Mouse (Mus musculus) embryonic facial prominence, embryonic 13.5 days (tissue): ENCODE measurements at regions not wholly inside any gene's neighbourhood (a gene's known extent, or its start where the extent isn't known, plus 50 kb on each side); places are given as distances from the start of the nearest gene placed in this dataset.

Experiments used
- ATAC-seq: fragments of 200-750 bp; cut with Nextera tagmentation; 2 replicates; pipeline ENCODE4 v1.8.0; 2017; ENCODE audit warnings: low read depth; ENCODE audit not compliant: insufficient number of reproducible peaks, insufficient read depth, low FRiP score, low TSS enrichment
- H3K27ac ChIP-seq: fragments of 300-500 bp; sonication (generic); 2 replicates; pipeline ENCODE4 v1.5.1; 2015; ENCODE audit warnings: moderate library complexity, mild to moderate bottlenecking, inconsistent platforms
- H3K27me3 ChIP-seq: fragments of 300-500 bp; sonication (generic); 2 replicates; pipeline ENCODE4 v1.6.1; 2015; ENCODE audit warnings: mild to moderate bottlenecking, inconsistent platforms
- H3K36me3 ChIP-seq: fragments of 300-500 bp; sonication (generic); 2 replicates; pipeline ENCODE4 v1.6.1; 2015; ENCODE audit warnings: mild to moderate bottlenecking, inconsistent platforms
- H3K4me1 ChIP-seq: fragments of 300-500 bp; sonication (generic); 2 replicates; pipeline ENCODE4 v1.6.1; 2015; ENCODE audit warnings: inconsistent platforms
- H3K4me2 ChIP-seq: fragments of 300-500 bp; sonication (generic); 2 replicates; pipeline ENCODE4 v1.6.1; 2015; ENCODE audit warnings: moderate library complexity, mild to moderate bottlenecking, inconsistent platforms
- H3K4me3 ChIP-seq: fragments of 300-500 bp; sonication (generic); 2 replicates; pipeline ENCODE4 v1.5.1; 2015; ENCODE audit warnings: mild to moderate bottlenecking, inconsistent platforms
- H3K9ac ChIP-seq: fragments of 300-500 bp; sonication (generic); 2 replicates; pipeline ENCODE4 v1.6.1; 2015; ENCODE audit warnings: mild to moderate bottlenecking, inconsistent platforms
- H3K9me3 ChIP-seq: fragments of 300-500 bp; sonication (generic); 2 replicates; pipeline ENCODE4 v1.6.1; 2016; ENCODE audit warnings: inconsistent platforms
- WGBS: fragments of 180-500 bp; shearing (Covaris S2); methylation state at CpG from one replicate; pipeline ENCODE4 v1.1.7; 2015; ENCODE audit warnings: mixed read lengths; 5-methylcytosine and 5-hydroxymethylcytosine counted together

DNA sequence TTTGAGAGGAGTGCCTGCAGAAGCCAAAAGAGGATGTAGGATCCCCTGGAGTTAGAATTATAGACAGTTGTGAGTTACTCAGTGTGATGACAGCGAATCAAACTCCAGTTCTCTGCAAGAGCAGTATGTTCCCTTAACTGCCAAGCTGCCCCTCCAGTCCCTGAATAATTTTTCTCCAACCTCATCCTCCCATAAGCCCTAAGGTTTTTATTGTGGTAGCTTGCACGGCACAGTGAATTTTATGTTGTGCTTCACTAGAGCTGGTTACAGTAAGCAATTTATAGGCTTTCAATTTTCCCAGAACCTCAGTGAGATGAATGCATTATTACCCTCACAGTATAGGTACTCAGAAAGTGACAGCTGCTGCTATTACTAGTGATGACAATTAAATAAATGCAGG lies 933.1 kb upstream of the A1bg start:
- 79% methylated on average over 2 of the region's 2 CpGs for WGBS
- Histone ChIP-seq H3K9ac (no peak overlapping the region), H3K4me3 (no peak overlapping the region), H3K4me2 (no peak overlapping the region), H3K4me1 (no peaks in the 10 kb centered on the region), H3K27ac (no peak overlapping the region), H3K9me3 (no peaks in the 10 kb centered on the region), H3K36me3 (no peaks in the 10 kb centered on the region), H3K27me3 (no peaks in the 10 kb centered on the region)
- ATAC-seq: no peak

GRCm38 (mm10) chr15:61812671-61813070 lies 889.9 kb upstream of the A1bg start:
- Histone ChIP-seq H3K36me3 (no peaks in the 10 kb centered on the region), H3K9ac (no peak overlapping the region), H3K27me3 (no peaks in the 10 kb centered on the region), H3K4me1 (no peaks in the 10 kb centered on the region), H3K27ac (no peak overlapping the region), H3K9me3 (no peaks in the 10 kb centered on the region), H3K4me2 (no peak overlapping the region), H3K4me3 (no peak overlapping the region)
- 57% methylated on average over 2 of the region's 2 CpGs for WGBS
- no peak for ATAC-seq

- Histone ChIP-seq H3K4me1 (no peaks in the 10 kb centered on the region), H3K27ac (no peak overlapping the region), H3K9ac (no peak overlapping the region), H3K4me3 (no peak overlapping the region), H3K36me3 (no peaks in the 10 kb centered on the region), H3K4me2 (no peak overlapping the region), H3K27me3 (no peaks in the 10 kb centered on the region), H3K9me3 (no peaks in the 10 kb centered on the region)
- WGBS: 87% methylated on average over 2 of the region's 2 CpGs
- ATAC-seq: no peak
Observed at GRCm38 (mm10) chr15:61805379-61805778, 882.6 kb upstream of the A1bg start.

DNA sequence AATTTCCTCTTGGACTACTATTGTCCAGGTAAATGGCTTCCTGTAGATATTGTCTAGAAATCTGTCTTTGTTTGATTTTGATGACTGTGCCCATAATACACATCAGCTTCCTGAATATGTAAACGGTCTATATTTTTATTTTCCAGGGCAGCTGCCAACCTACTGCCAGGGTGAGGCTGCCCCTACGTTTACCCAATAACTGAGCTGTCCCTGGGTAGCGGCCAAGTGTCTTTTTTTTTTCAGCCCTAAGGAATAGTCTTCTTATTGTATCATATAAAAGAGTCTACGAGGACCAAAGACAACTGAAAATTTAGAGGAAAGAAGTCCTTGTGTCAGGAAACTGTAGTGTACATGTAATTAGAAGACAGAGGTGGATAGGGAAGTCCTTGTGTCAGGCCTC lies 877.3 kb upstream of the A1bg start:
- WGBS: 77% methylated on average over 4 of the region's 4 CpGs

DNA sequence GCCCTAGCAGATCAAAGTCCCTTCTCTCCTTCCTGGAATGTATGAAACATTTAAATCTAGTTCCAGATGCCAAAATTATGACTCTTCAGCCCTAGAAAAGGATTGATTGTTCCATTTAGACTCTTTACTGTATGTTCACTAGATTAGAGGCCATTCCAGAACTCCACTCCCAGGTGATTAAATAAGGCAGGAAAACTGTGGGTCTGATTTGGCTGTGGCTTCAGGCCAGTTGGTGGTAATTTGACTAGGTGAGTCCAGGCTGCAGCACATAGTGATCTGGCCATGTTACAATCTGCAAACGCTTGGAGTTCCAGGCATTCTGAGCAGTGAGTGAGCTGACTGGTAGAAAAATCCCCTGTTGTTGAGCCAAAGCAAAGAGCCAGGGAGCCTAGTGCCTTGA lies 875.0 kb upstream of the A1bg start:
- no peaks in the 10 kb centered on the region for H3K9me3 ChIP-seq
- no peak overlapping the region for H3K9ac ChIP-seq
- H3K4me3 ChIP-seq: no peak overlapping the region
- H3K4me1 ChIP-seq: no peaks in the 10 kb centered on the region
- H3K27ac ChIP-seq: no peak overlapping the region
- WGBS: 45% methylated on average over 1 of the region's 1 CpGs
- no peak for ATAC-seq
- no peak overlapping the region for H3K4me2 ChIP-seq
- no peaks in the 10 kb centered on the region for H3K36me3 ChIP-seq
- no peaks in the 10 kb centered on the region for H3K27me3 ChIP-seq

More for the DNA sequence above, 877.3 kb upstream of the A1bg start:
- no peaks in the 10 kb centered on the region for H3K4me1 ChIP-seq
- no peaks in the 10 kb centered on the region for H3K36me3 ChIP-seq
- no peak overlapping the region for H3K4me2 ChIP-seq
- H3K9ac ChIP-seq: no peak overlapping the region
- no peaks in the 10 kb centered on the region for H3K9me3 ChIP-seq
- no peaks in the 10 kb centered on the region for H3K27me3 ChIP-seq
- H3K27ac ChIP-seq: no peak overlapping the region
- no peak for ATAC-seq
- H3K4me3 ChIP-seq: no peak overlapping the region

DNA sequence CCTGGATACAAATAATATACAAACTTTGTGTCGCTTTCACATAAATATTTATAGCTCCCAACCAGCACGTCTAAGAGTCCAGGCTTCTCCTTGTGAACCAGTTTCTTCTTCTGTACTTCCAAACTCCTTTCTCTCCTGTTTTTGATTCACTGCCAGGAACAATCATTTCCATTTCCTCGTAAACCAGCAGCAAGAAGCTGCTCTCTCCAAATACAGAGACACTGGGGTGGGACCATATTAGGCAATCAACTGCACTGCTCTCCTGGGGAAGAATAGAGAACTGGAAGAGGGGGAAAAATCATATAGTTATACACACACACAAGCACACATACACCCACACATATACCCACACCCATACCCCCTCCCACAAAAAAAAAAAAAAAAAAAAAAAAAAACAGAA lies 871.7 kb upstream of the A1bg start:
- H3K9me3 ChIP-seq: no peaks in the 10 kb centered on the region
- ATAC-seq: no peak
- H3K27me3 ChIP-seq: no peaks in the 10 kb centered on the region
- no peak overlapping the region for H3K9ac ChIP-seq
- H3K27ac ChIP-seq: no peak overlapping the region
- H3K4me1 ChIP-seq: no peaks in the 10 kb centered on the region
- no peak overlapping the region for H3K4me2 ChIP-seq
- H3K36me3 ChIP-seq: no peaks in the 10 kb centered on the region
- 64% methylated on average over 3 of the region's 3 CpGs for WGBS
- no peak overlapping the region for H3K4me3 ChIP-seq

- ATAC-seq: no peak
- WGBS: 83% methylated on average over 7 of the region's 7 CpGs
Observed at GRCm38 (mm10) chr15:61789847-61790562, 867.2 kb upstream of the A1bg start.

GRCm38 (mm10) chr15:61787046-61787445 lies 864.2 kb upstream of the A1bg start:
- Histone ChIP-seq H3K27me3 (no peaks in the 10 kb centered on the region), H3K36me3 (no peaks in the 10 kb centered on the region), H3K4me1 (no peaks in the 10 kb centered on the region), H3K9me3 (no peaks in the 10 kb centered on the region), H3K4me3 (no peak overlapping the region), H3K4me2 (no peak overlapping the region), H3K9ac (no peak overlapping the region), H3K27ac (no peak overlapping the region)
- WGBS: 54% methylated on average over 1 of the region's 1 CpGs
- no peak for ATAC-seq

More at GRCm38 (mm10) chr15:61789847-61790562, 867.2 kb upstream of the A1bg start:
- Histone ChIP-seq H3K4me1 (no peaks in the 10 kb centered on the region), H3K27me3 (no peaks in the 10 kb centered on the region), H3K27ac (no peak overlapping the region), H3K9ac (no peak overlapping the region), H3K4me2 (no peak overlapping the region), H3K9me3 (no peaks in the 10 kb centered on the region), H3K4me3 (no peak overlapping the region), H3K36me3 (no peaks in the 10 kb centered on the region)

- Histone ChIP-seq H3K27ac (no peak overlapping the region), H3K4me3 (no peak overlapping the region), H3K27me3 (no peaks in the 10 kb centered on the region), H3K9me3 (no peaks in the 10 kb centered on the region), H3K4me1 (no peaks in the 10 kb centered on the region), H3K4me2 (no peak overlapping the region), H3K9ac (no peak overlapping the region), H3K36me3 (no peaks in the 10 kb centered on the region)
- WGBS: 70% methylated on average over 2 of the region's 2 CpGs
- no peak for ATAC-seq
Observed at GRCm38 (mm10) chr15:61781531-61781930, 858.7 kb upstream of the A1bg start.

DNA sequence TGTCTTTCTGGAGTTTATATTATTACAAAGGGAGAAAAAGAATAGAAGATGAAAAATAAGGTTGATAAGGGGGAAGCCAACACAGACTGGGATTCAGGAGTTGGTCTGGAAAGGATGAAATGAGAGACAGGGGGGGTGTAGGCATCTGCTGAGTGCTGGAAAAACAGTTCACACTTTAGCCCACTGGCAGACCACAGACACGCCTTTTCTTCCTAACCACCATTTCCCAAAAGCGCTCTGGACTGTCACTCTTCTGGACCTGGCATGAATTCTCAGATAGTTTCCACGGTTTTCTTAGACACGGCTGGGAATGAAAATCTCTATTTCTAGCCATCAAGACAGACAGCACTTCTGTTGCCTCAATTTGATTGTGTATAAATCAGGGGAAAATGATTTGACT lies 850.2 kb upstream of the A1bg start:
- H3K27ac ChIP-seq: no peak overlapping the region
- H3K9ac ChIP-seq: no peak overlapping the region
- ATAC-seq: no peak
- H3K4me2 ChIP-seq: no peak overlapping the region
- H3K4me1 ChIP-seq: peaks cover 12% of the 10 kb centered on the region; the same call in 1 of the 2 replicates
- no peak overlapping the region for H3K4me3 ChIP-seq
- H3K9me3 ChIP-seq: no peaks in the 10 kb centered on the region
- H3K36me3 ChIP-seq: no peaks in the 10 kb centered on the region
- 91% methylated on average over 4 of the region's 4 CpGs for WGBS
- H3K27me3 ChIP-seq: no peaks in the 10 kb centered on the region

GRCm38 (mm10) chr15:61770721-61771542 lies 848.1 kb upstream of the A1bg start:
- no peak for ATAC-seq
- WGBS: 47% methylated on average over 14 of the region's 14 CpGs

GRCm38 (mm10) chr15:61766544-61767094 lies 843.8 kb upstream of the A1bg start:
- H3K27me3 ChIP-seq: no peaks in the 10 kb centered on the region
- H3K9ac ChIP-seq: no peak overlapping the region
- WGBS: 23% methylated on average over 2 of the region's 2 CpGs
- ATAC-seq: no peak
- no peak overlapping the region for H3K4me2 ChIP-seq
- H3K36me3 ChIP-seq: no peaks in the 10 kb centered on the region
- no peak overlapping the region for H3K4me3 ChIP-seq
- no peak overlapping the region for H3K27ac ChIP-seq
- no peaks in the 10 kb centered on the region for H3K9me3 ChIP-seq
- peaks cover 16% of the 10 kb centered on the region; the same call in 1 of the 2 replicates for H3K4me1 ChIP-seq

More at GRCm38 (mm10) chr15:61770721-61771542, 848.1 kb upstream of the A1bg start:
- no peak overlapping the region for H3K4me3 ChIP-seq
- peak overlapping the region; percentile 32 for H3K4me2 ChIP-seq
- no peaks in the 10 kb centered on the region for H3K9me3 ChIP-seq
- no peak overlapping the region for H3K9ac ChIP-seq
- no peaks in the 10 kb centered on the region for H3K27me3 ChIP-seq
- H3K27ac ChIP-seq: no peak overlapping the region
- peaks cover 16% of the 10 kb centered on the region; the same call in 1 of the 2 replicates for H3K4me1 ChIP-seq
- no peaks in the 10 kb centered on the region for H3K36me3 ChIP-seq
